Mouse (Mus musculus) cerebellum, postnatal 25 days (tissue): ENCODE data around the gene Ciz1.

Experiments used
- DNase-seq, 2 experiments: peaks; one replicate each; pipeline ENCODE4 v3.0.0; 2021; ENCODE audit warnings: mixed read lengths in 2 of 2

The Ciz1 gene

DNA sequence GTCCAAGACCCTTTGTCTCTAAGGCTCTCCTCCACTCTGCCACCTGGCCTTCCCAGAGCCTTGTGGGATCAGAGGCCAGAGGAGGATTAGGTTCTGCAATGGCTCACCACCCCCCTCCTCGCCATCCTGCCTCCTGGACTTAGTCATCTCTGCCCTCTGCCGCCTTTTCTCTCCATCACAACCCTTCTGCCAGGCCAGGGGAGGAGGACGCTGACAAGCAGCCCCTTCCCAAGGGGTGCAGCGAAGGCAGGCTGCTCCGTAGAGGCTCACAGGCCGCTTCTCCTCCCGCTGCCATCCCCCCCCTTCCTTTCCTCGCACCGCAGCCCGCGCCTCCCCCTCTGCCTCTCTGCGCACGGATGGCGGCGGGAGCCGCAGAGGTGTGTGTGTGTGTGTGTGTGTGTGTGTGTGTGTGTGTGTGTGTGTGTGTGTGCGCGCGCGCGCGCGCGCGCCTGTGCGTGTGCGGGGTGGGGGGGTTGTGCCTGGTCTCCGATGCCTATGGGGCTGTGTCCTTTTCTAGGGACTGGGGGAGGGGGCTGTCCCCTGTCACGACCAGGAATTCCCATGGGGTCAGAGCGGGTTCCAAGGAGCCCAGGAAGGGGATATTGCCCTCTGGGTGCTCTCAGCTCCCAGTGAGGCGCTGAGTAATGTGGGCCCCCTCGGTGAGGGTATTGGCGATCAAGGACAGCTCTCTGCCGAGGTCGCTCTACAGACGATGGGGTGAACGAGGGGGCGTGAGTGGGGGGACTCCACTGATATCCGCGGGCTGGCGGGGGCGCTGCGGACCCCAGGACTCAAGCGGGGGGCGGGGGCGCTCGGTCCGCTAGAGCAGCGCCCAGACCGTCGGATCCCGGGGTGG is at the start of gene Ciz1:
Ciz1 (plus strand) TSS at position 177 of the 856 bp plus-strand sequence.
- DNase-seq: peak; percentile 83 to 89

DNA sequence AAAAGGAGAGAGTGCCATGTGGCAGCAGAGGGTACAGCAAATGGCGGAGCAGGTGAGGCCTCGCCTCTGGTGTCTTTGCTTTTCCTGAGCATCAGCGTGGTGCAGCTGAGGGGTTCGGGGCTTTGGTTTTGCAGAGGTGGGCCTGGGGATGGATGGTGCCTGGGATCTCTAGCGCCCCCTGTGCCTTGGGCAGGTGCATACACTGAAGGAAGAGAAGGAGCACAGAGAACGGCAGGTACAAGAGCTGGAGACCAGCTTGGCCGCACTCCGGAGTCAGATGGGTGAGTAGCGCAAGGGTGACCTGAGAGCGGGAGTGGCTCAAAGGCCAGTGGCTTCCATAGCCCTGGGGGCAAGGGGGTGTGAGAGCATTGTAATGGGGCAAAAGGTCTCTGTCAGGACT is 49.2 kb upstream of the Ciz1 start:
- DNase-seq: peak in 1 of 2 experiments; percentile 38

- DNase-seq: peak; percentile 86 to 90
Observed at GRCm38 (mm10) chr2:32304145-32304832, 47.8 kb upstream of the Ciz1 start.

DNA sequence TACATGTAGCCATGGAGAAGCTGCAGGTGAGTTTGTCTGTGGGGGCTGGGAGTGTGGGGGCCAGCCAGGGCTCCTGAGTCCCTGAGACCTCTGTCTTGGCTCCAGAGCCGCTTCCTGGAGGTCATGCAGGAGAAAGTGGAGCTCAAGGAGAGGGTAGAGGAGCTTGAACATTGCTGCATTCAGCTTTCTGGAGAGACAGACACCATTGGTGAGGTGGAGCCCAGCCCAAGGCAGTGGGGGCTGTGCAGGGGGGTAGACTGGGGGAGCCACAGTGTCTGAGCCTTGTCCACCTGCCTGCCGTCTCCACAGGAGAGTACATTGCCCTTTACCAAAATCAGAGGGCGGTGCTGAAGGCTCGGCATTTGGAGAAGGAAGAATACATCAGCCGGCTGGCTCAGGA is 46.5 kb upstream of the Ciz1 start:
- DNase-seq: peak; percentile 32 to 40

DNA sequence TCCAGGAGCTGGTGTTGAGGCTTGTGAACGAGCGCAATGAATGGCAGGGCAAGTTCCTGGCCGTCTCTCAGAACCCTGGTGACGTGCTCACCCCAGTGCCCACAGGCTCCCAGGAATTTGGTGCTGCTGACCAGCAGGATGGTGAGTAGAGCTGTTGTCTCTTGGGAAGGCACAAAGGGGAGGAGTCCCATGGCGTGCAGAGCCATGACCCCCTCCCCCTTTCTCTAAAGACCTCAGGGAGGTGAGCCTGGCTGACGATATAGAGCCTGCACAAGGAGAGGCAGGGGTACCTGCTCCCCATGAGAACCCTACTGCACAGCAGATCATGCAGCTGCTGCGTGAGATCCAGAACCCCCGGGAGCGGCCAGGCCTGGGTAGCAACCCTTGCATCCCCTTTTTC is 46.0 kb upstream of the Ciz1 start:
- peak; percentile 42 for DNase-seq

GRCm38 (mm10) chr2:32307247-32307798 is 44.8 kb upstream of the Ciz1 start:
- DNase-seq: peak; percentile 39 to 45

DNA sequence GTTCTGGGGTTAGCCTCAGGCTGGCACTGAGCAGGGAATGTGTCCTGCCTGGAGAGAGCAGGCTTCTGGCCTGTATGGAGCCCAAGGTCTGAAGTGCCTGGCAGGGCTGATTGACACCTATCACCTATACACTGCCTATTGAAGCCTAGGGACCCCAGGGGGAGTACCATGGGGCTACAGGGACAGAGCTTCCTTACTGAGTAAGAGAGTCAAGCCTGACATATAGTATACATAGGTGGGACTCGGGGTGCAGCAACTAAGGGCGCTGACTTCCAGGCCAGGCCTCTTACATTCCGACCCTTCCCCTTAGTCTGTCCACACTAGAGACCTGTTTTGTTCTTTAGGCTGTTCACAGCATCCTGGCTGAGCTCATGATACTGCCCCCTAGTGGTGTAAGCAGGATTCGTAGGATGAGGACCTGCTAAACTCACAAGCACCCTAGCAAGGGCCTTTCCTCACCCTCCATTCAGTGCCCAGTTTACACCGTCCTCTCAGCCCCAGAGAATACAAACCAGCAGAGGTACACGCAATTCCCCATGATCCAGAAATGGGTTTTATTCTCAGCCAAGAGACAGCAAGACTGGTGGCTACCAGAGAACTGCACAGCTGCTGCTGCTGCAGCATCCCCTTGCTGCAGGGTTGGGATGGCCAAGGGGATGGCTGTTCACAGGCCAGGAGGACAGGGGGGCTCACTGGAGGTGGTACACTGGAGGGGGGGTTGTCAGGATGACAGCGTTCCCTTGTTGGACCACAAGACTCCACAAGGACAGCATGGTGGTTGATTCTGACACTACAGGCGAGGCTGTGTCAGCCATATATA is 44.0 kb upstream of the Ciz1 start:
- DNase-seq: peak; percentile 78 to 85

- DNase-seq: peak; percentile 57 to 72
Observed at GRCm38 (mm10) chr2:32308870-32309568, 43.1 kb upstream of the Ciz1 start.

DNA sequence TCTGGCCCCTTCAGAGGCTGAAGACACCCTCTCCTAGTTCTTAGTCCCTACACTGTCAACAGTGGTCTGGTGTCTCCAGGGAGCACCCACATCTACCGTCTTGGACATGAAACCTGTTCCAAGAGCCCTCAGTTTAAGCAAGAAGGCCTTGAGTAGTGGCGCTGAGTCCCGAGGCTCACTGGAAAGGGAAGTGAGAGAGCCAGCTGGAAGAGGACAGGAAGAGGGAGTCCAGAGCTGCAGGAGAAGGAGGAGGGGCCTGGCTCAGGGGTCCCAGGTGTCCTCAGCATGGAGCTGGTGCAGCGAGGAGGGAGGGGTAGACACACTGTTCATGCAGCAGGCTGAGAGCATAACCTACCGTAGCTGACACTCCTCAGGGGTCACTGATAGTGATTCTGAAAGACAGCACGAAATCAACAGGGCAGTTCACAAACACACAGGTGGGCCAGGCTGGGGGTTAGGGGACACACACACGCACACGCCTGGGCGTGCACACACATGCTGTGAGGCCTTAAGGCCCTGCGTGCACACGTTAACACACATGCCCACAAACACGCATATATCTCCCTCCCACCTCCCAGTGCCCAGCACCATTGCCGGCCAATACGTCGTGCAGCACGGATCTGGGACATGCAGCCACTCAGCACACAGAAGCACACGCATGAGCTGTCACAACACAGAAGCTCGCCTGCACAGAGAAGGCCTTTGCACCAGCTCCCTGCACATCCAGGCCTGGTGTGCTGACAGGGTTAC is 41.9 kb upstream of the Ciz1 start:
- DNase-seq: peak; percentile 30 to 36

- peak; percentile 25 to 45 for DNase-seq
Observed at GRCm38 (mm10) chr2:32311443-32312317, 40.4 kb upstream of the Ciz1 start.

DNA sequence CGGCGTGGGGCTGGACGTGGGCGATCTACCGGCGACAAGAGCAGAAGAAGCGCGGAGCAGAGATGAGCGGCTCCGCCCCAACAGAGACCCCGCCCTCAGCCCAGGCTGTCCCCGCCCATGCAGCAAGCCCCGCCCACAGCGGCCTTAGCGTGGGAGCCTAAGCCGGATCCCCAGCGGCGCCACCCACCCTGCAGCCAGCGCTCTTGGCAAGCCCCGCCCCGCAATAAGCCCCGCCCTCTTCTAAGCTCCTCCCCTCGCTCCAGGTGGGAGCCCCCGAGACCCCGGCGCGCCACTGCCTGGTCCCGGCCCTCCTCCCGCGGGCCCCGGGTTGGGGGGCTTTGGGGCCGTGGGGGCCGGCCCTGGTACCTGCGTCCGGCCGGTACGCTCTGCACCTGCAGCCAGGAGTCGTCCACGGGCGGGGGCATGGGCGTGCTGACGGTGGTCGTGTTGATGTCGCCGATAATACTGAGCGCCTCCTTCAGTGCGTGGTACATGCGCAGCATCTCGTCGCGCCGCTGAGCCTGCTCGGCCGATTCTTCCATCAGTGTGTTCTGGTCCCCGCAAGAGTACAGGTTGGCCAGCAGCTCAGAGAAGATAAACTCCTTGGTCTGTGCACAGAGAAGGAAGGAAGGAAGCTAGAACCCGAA is 39.7 kb upstream of the Ciz1 start:
- peak; percentile 58 to 79 for DNase-seq

DNA sequence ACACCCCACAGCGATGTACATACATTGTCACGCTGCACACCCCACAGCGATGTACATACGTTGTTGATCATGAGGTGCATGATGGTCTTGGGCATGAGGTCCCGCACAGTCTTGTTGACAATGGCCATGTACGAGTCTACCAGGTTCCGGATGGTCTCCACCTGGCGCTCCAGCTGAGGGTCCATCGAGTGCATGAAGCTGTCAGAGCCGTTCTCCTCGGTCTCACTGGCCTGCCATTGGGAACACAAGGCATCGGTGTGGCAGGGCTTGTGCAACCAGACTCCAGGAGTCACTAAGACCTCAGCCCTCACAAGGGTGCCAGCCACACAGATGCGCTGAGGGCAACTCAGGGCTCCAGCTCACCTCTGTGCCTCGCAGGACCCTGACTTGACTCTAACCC is 37.3 kb upstream of the Ciz1 start:
- peak; percentile 20 to 23 for DNase-seq

- peak in 1 of 2 experiments; percentile 19 for DNase-seq
Observed at GRCm38 (mm10) chr2:32315751-32316150, 36.4 kb upstream of the Ciz1 start.

GRCm38 (mm10) chr2:32316887-32317656 is 35.1 kb upstream of the Ciz1 start:
- DNase-seq: peak in 1 of 2 experiments; percentile 40

DNA sequence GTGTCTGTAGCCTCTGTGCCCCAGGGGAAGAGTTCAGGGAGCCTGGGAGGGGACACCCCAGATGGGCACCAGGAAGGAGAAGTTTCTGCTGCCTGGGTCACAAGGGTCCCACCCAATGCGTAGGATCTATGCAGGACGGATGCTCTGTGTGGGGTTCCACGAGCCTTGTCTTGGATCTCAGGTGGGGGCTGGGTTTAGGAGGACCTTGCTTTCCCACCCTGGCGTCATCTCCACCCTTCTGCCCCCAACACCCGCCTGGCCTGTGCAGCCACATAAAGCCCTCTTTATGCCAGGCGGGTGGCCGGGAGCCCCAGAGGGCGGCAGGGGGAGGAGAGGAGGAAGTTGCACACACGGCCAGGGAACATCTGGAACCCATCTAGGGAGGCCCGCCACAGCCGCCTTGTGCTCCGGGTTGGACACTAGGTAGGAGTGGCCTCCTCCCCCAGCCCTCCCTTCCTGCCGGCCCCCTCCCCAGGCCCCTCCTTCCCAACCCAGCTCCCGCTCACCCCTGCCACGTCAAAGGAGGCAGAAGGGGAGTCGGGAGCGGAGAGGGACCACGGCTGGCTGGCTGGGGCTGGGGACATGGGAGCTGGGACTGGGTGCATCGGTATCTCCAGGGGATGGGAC is 34.2 kb upstream of the Ciz1 start:
- DNase-seq: peak in 1 of 2 experiments; percentile 31

- DNase-seq: no peak
Observed at GRCm38 (mm10) chr2:32318709-32319585, 33.2 kb upstream of the Ciz1 start.
